Mouse (Mus musculus) fat pad, adult 2 months (tissue): ENCODE results near the gene Map3k14.

Experiments used
- DNase-seq: peaks from one replicate; pipeline ENCODE4 v3.0.0-alpha.2; 2011; ENCODE audit warnings: low read depth, low spot score; ENCODE audit errors: extremely low read depth

The Map3k14 gene

GRCm38 (mm10) chr11:103217790-103218516 is 49.3 kb downstream of the Map3k14 start, which contains the start of gene Spata32:
Spata32 (minus strand) TSS chr11:103218432.
- DNase-seq, result no peak

GRCm38 (mm10) chr11:103215355-103215754 is 51.9 kb downstream of the Map3k14 start:
- no peak for DNase-seq

- no peak for DNase-seq
Measured at GRCm38 (mm10) chr11:103213712-103214111, 53.6 kb downstream of the Map3k14 start.

GRCm38 (mm10) chr11:103210291-103210690 is 57.0 kb downstream of the Map3k14 start:
- no peak for DNase-seq

GRCm38 (mm10) chr11:103208458-103208857 is 58.8 kb downstream of the Map3k14 start, which contains the start of gene 1700023F06Rik:
1700023F06Rik (minus strand) TSS chr11:103208558.
- DNase-seq, result no peak

- DNase-seq, result no peak
Measured at GRCm38 (mm10) chr11:103206203-103206602, 61.1 kb downstream of the Map3k14 start.

- no peak for DNase-seq
Measured at GRCm38 (mm10) chr11:103202376-103202775, 64.9 kb downstream of the Map3k14 start.

GRCm38 (mm10) chr11:103201664-103202063 is 65.6 kb downstream of the Map3k14 start:
- DNase-seq, result no peak

- no peak for DNase-seq
Measured at GRCm38 (mm10) chr11:103198911-103199803, 68.1 kb downstream of the Map3k14 start.

GRCm38 (mm10) chr11:103198339-103198738 is 68.9 kb downstream of the Map3k14 start:
- no peak for DNase-seq

- DNase-seq, result no peak
Measured at GRCm38 (mm10) chr11:103197340-103197739, 69.9 kb downstream of the Map3k14 start.

- no peak for DNase-seq
Measured at GRCm38 (mm10) chr11:103195656-103196055, 71.6 kb downstream of the Map3k14 start.

- no peak for DNase-seq
Measured at GRCm38 (mm10) chr11:103195236-103195635, 72.0 kb downstream of the Map3k14 start.

GRCm38 (mm10) chr11:103193825-103194168 is 73.5 kb downstream of the Map3k14 start:
- DNase-seq, result no peak

GRCm38 (mm10) chr11:103192956-103193824 is 74.1 kb downstream of the Map3k14 start:
- DNase-seq, result no peak

GRCm38 (mm10) chr11:103192230-103192955 is 74.9 kb downstream of the Map3k14 start:
- no peak for DNase-seq

GRCm38 (mm10) chr11:103184891-103185290 is 82.4 kb downstream of the Map3k14 start:
- DNase-seq, result no peak

GRCm38 (mm10) chr11:103181911-103182310 is 85.4 kb downstream of the Map3k14 start:
- DNase-seq, result no peak

- no peak for DNase-seq
Measured at GRCm38 (mm10) chr11:103181349-103181748, 85.9 kb downstream of the Map3k14 start.

- no peak for DNase-seq
Measured at GRCm38 (mm10) chr11:103180426-103180825, 86.8 kb downstream of the Map3k14 start.
